Mouse (Mus musculus) ovary, adult 18-20 months (tissue): Measurements from ENCODE around the gene Krtap28-13.
A peak's percentile ranks its signal among the peaks of the same experiment; 100 is the strongest.

ENCODE experiments used
- DNase-seq: peaks from one replicate; pipeline ENCODE4 v3.0.0; 2022; ENCODE audit warnings: low spot score, mixed read lengths

The Krtap28-13 gene

DNA sequence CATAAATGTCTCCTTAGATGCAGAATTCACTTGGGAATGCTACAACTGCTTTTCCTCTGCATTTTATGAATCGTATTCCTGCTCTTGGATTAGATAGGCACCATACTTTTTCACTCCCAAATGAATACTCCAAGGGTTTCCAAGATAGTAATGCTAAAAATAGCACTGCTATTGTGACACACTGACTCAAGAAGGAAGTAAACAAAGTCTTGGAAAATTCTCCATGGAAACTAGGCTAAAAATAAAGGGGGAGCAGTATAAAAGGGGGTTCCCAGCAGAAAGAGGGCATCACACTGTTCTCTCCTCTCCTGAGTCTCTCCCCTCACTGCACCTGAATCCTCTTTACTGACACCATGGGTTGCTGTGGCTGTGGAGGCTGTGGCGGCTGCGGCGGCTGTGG lies at the start of gene Krtap28-13:
Gene Krtap28-13, plus strand, starts transcription at position 288 of the 400 bp plus-strand sequence.
- DNase-seq: no peak

DNA sequence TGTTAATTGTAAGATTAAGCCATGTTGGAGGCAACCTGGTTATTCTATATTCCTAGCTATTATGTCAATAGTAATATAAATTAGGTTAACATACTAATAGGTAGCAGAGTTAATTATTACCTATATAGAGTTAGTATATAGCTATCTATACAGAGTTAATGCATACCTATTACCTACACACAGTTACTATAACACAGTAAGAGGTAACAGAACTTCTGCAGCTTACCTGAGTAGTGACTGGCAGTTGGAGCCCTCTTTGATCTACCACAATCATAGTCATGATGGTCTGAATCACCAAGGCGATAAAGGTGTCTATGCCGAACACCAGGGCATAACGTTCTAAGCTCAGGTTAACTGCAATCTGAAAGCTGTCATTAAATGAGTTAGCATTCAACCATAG lies 46.3 kb upstream of the Krtap28-13 start:
- DNase-seq: no peak

DNA sequence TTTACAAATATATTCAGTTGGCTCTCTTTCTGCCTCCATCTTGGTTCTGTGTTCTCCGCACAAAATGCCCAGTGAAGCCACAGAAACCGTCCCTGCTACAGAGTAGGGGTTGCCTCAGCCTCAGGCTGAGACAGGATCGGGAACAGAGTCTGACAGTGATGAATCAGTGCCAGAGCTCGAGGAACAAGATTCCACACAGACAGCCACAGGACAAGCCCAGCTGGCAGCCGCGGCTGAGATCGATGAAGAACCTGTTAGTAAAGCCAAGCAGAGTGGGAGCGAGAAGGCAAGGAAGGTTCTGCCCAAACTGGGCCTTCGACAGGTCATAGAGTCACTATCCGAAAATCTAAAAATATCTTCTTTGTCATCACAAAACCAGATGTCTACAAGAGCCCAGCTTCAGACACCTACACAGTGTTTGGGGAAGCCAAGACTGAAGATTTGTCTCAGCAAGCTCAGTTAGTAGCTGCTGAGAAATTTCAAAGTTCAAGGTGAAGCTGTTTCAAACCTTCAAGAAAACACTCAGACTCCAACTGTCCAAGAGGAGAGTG lies 45.3 kb upstream of the Krtap28-13 start:
- DNase-seq: no peak

DNA sequence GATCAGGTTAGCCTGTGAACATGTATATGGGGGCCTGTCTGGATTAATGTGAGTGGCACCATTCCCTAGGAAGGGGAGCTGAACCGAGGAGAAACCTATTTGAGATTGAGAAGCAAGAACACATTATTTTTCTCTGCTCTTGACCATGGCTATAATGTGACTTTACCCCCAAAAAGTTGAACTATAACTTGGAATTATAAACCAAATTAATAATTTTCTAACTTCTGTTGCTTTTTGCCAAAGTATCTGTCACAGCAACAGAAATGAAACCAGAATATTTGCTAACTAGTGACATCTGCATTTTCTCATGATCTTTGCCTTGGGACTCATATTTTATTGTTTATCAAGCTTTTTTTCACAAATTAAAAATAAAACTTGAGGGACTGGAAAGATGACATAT lies 44.2 kb upstream of the Krtap28-13 start:
- no peak for DNase-seq

GRCm38 (mm10) chr1:83031950-83032349 lies 28.8 kb upstream of the Krtap28-13 start:
- DNase-seq: no peak

GRCm38 (mm10) chr1:83032508-83032907 lies 28.2 kb upstream of the Krtap28-13 start:
- DNase-seq: peak; percentile 3

- DNase-seq: no peak
These were observed 26.2 kb upstream of the Krtap28-13 start for GRCm38 (mm10) chr1:83034509-83034908.

- no peak for DNase-seq
These were observed 23.6 kb upstream of the Krtap28-13 start for GRCm38 (mm10) chr1:83036892-83037667.

- DNase-seq: peak; percentile 14
These were observed 22.5 kb upstream of the Krtap28-13 start, which contains the start of gene Slc19a3 for GRCm38 (mm10) chr1:83038109-83038672. Gene Slc19a3, minus strand, starts transcription at chr1:83038448.

DNA sequence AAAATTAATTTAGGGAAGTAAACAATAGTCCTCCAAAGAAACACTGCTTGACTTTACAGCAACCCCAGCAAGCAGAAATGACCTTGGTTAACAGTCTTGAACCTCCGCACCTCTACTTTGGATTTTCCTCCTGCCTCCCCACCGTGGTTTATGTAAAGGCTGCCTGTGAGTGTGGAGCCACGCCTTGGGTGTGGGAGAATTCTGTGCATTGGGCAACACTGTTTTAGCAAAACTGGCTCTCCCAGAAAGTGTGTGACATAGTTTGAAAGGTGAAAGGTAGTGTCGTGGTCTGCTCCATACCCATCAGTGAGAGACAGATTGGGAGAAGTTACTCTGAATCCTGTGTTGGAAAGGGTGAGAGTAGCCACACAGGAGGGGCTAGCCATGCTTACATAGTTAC lies 21.6 kb upstream of the Krtap28-13 start:
- DNase-seq: no peak

GRCm38 (mm10) chr1:83042380-83042779 lies 18.4 kb upstream of the Krtap28-13 start, which contains the start of gene Krtap28-10:
Gene Krtap28-10, minus strand, starts transcription at chr1:83042480.
- no peak for DNase-seq

DNA sequence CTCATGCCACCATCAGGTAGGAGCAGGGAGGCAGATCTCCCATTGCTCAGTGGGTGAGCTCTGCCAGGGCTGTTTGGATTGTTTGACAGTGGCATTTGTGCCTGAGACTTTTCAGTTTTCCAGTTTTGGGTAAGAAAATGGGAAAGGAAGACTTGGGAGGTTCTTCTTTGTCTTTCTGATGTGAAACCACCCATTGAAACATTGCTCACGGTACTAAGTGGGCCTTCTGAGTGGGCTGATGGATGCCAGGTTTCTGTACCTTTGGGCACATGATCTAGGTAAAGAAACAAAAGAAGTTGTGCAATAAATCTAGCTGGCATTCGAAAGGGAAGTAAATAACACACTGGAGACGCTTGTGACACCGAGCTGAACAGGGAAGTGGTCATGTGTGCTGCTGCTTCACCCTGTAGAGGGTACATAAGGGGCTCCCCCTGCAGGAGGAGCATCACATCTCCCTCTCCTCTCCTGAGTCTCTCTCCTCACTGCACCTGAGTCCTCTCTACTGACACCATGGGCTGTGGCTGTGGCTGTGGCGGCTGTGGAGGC lies 15.8 kb upstream of the Krtap28-13 start, which contains the start of gene Gm47969:
Gene Gm47969, plus strand, starts transcription at position 51 of the 546 bp plus-strand sequence.
- DNase-seq: no peak

GRCm38 (mm10) chr1:83058481-83058880 lies 2.2 kb upstream of the Krtap28-13 start:
- no peak for DNase-seq

DNA sequence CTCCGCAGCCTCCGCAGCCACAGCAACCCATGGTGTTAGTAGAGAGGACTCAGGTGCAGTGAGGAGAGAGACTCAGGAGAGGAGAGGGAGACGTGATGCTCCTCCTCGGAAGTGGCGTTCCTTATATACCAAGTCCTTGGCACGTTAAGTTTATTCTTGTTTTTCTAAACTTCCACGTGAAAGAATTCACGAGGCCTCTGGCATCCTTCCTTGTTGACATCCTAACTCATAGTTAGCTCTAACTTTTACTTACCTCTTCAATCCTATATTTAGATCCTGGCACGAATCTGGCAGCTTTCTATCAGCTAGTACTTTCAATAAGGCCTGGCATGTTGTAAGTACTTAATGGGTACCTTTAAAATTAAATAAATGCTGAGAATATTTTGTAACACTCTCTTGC lies 1.5 kb upstream of the Krtap28-13 start, which contains the start of gene A030005K14Rik:
Gene A030005K14Rik, minus strand, starts transcription at position 101 of the 400 bp plus-strand sequence.
- DNase-seq: no peak

DNA sequence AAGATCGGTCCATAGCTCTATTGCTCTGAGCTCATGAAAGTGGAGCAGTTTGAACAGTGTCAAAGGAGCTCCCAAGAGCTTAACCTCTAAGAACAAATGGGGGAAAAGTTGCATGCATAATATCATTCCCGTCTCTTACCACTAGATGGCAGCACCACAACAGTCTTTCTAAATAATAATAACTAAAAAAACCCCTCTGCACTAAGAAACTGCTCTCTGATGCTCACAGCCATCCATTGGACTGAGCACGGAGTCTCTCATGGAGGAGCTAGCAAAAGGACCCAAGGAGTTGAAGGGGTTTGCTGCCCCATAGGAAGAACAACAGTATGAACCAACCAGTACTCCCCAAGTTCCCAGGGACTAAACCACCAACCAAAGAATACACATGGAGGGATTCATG lies 4.1 kb downstream of the Krtap28-13 start:
- DNase-seq: no peak

- no peak for DNase-seq
These were observed 5.8 kb downstream of the Krtap28-13 start for GRCm38 (mm10) chr1:83066577-83066976.

DNA sequence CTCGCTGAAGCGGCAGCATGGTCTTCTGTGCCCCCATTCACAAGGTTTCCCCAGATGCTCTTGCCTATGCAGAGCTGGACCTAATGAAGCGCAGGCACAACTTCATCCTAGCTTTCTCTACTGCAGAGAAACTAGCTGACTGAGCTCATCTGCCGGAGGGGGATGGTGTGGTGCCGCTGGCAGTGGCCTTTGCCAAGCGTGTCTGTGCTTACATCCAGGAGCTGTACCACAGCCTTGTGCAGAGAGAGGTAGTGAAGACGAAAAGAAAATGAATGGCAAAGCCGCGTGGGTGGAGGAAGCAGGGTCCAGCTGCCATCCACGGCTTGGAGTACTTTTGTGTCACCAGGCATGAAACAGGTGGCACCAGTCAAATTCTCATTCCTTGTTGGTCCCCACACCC lies 6.5 kb downstream of the Krtap28-13 start:
- DNase-seq: no peak

- no peak for DNase-seq
These were observed 14.9 kb downstream of the Krtap28-13 start for GRCm38 (mm10) chr1:83075526-83076189.

DNA sequence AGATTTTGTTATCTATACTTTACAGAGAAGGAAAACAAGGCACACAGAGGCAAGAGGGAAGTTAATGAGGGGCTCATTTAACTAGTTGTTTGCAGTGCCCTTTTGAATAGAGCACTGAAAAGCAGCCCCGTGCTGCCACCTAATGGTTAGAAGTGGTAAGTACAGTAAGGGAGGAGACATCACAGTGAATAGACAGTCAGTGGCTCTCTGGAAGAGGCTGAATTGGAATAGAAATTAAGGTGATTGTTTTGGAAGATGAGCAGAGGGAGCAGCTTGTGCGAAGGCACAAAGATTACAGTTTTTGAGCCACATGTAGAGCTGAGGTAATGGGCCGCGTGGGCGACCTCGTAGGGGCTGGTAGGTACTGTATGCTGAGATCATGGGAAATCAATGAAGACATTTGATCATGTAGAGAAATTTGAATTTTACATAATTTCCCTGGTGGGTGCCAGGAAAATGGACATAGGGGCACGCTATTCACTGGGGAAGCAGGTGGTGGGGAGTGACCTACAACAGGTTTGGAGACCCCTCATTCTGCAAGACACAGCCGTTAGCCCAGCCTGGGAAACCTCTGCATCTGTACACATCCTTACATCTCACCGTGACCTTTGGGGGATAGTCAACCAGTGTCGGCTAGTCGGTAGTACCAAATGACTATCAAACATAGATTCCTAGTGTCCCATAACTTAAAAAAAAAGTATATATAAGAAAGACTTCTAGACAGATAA lies 15.6 kb downstream of the Krtap28-13 start:
- no peak for DNase-seq

GRCm38 (mm10) chr1:83077016-83077415 lies 16.3 kb downstream of the Krtap28-13 start:
- no peak for DNase-seq

DNA sequence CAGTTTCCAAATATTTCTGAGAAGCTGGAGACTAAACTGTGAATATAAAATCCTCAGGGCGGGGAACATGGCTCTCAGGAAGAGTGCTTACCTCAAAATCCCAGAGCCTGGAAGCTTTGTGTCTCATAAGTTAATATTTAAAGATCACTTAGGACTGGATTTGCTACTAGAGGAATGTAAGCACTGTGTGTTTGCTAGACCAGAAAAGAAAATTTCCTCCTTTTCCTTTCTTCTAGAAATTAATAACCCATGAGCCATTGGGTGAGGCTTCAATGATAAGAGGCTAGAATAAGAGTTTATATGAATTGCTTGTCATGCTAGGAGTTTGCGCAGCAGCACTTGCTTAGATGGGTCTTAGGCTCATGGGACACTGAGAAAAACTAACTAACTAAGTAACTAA lies 24.1 kb downstream of the Krtap28-13 start:
- no peak for DNase-seq
